Mouse (Mus musculus) hindbrain, embryonic 13.5 days (tissue): ENCODE data around the gene Akp3. TPM values are rescaled to one million over a fixed set of nuclear protein-coding genes. Genes with fewer than 3 reads are reported as not detected.
A peak's percentile ranks its signal among the peaks of the same experiment; 100 is the strongest.

Source experiments
- ATAC-seq: fragments of 200-750 bp; cut with Nextera tagmentation; 2 replicates; pipeline ENCODE4 v1.8.0; 2017; ENCODE audit warnings: moderate TSS enrichment; ENCODE audit not compliant: low FRiP score
- H3K27ac ChIP-seq: fragments of 300-500 bp; sonication (generic); 2 replicates; pipeline ENCODE4 v1.5.1; 2015; ENCODE audit warnings: inconsistent platforms, mild to moderate bottlenecking, moderate library complexity
- H3K27me3 ChIP-seq: fragments of 300-500 bp; sonication (generic); 2 replicates; pipeline ENCODE4 v1.6.1; 2015; ENCODE audit warnings: mild to moderate bottlenecking, inconsistent platforms
- H3K36me3 ChIP-seq: fragments of 300-500 bp; sonication (generic); 2 replicates; pipeline ENCODE4 v1.6.1; 2015; ENCODE audit warnings: mild to moderate bottlenecking, inconsistent platforms
- H3K4me1 ChIP-seq: fragments of 300-500 bp; sonication (generic); replicated peaks from 2 replicates; pipeline ENCODE4 v1.6.1; 2015; ENCODE audit warnings: inconsistent platforms
- H3K4me2 ChIP-seq: fragments of 300-500 bp; sonication (generic); 2 replicates; pipeline ENCODE4 v1.6.1; 2015; ENCODE audit warnings: inconsistent platforms, mild to moderate bottlenecking, moderate library complexity
- H3K4me3 ChIP-seq: fragments of 300-500 bp; sonication (generic); 2 replicates; pipeline ENCODE4 v1.5.1; 2015; ENCODE audit warnings: mild to moderate bottlenecking, inconsistent platforms
- H3K9ac ChIP-seq: fragments of 300-500 bp; sonication (generic); 2 replicates; pipeline ENCODE4 v1.6.1; 2015; ENCODE audit warnings: mild to moderate bottlenecking, inconsistent platforms
- H3K9me3 ChIP-seq: fragments of 300-500 bp; sonication (generic); 2 replicates; pipeline ENCODE4 v1.6.1; 2016; ENCODE audit warnings: inconsistent platforms
- WGBS: fragments of 180-500 bp; shearing (Covaris S2); methylation state at CpG from one replicate; pipeline ENCODE4 v1.1.7; 2015; 5-methylcytosine and 5-hydroxymethylcytosine counted together
- polyA plus RNA-seq: library from polyadenylated mRNA; unstranded; fragments of >200 nt; fragmentation: Nextera tagmentation; extraction: Ambion mirVana; gene quantifications from 2 replicates; pipeline ENCODE4 v1.2.1, GENCODE M21; 2015

The Akp3 gene
- polyA plus RNA-seq, result not detected in 2 replicates

- H3K9ac ChIP-seq, result no peak within 1 kb of the TSS
- peaks cover 9% of the 10 kb centered on the region for H3K4me1 ChIP-seq
- no peaks in the 10 kb centered on the region for H3K36me3 ChIP-seq
- H3K27ac ChIP-seq, result no peak within 1 kb of the TSS
- H3K4me2 ChIP-seq, result no peak within 1 kb of the TSS
- H3K9me3 ChIP-seq, result no peaks in the 10 kb centered on the region
- ATAC-seq, result no peak
- no peak within 1 kb of the TSS for H3K4me3 ChIP-seq
- 76% methylated on average over 6 of the region's 6 CpGs for WGBS
- H3K27me3 ChIP-seq, result peaks cover 46% of the 10 kb centered on the region
Measured at GRCm38 (mm10) chr1:87124673-87125072, at the start of gene Akp3. Gene Akp3, plus strand, starts transcription at chr1:87124973.

- H3K9me3 ChIP-seq, result no peaks in the 10 kb centered on the region
- no peaks in the 10 kb centered on the region for H3K36me3 ChIP-seq
- no peak overlapping the region for H3K4me2 ChIP-seq
- no peaks in the 10 kb centered on the region for H3K27me3 ChIP-seq
- no peak overlapping the region for H3K9ac ChIP-seq
- whole genome bisulfite sequencing, result 63% methylated on average over 4 of the region's 4 CpGs
- no peak overlapping the region for H3K4me3 ChIP-seq
- H3K27ac ChIP-seq, result no peak overlapping the region
- ATAC-seq, result no peak
- H3K4me1 ChIP-seq, result no peaks in the 10 kb centered on the region
Measured at GRCm38 (mm10) chr1:87086196-87086595, 38.6 kb upstream of the Akp3 start.

GRCm38 (mm10) chr1:87086964-87087363 lies 37.8 kb upstream of the Akp3 start:
- Histone ChIP-seq H3K4me1 (no peaks in the 10 kb centered on the region), H3K9ac (no peak overlapping the region), H3K36me3 (no peaks in the 10 kb centered on the region), H3K4me2 (no peak overlapping the region), H3K4me3 (no peak overlapping the region), H3K9me3 (no peaks in the 10 kb centered on the region), H3K27me3 (no peaks in the 10 kb centered on the region), H3K27ac (no peak overlapping the region)
- no peak for ATAC-seq
- 78% methylated on average over 17 of the region's 17 CpGs for WGBS

GRCm38 (mm10) chr1:87089251-87089650 lies 35.5 kb upstream of the Akp3 start:
- Histone ChIP-seq H3K9me3 (no peaks in the 10 kb centered on the region), H3K36me3 (no peaks in the 10 kb centered on the region), H3K27me3 (no peaks in the 10 kb centered on the region), H3K27ac (no peak overlapping the region), H3K4me2 (no peak overlapping the region), H3K4me3 (no peak overlapping the region), H3K9ac (no peak overlapping the region), H3K4me1 (no peaks in the 10 kb centered on the region)
- no peak for ATAC-seq
- 89% methylated on average over 11 of the region's 11 CpGs for WGBS

GRCm38 (mm10) chr1:87089828-87090227 lies 34.9 kb upstream of the Akp3 start, which contains the start of gene Alppl2:
Gene Alppl2, minus strand, starts transcription at chr1:87089928.
- H3K27ac ChIP-seq, result no peak within 1 kb of the TSS
- H3K4me1 ChIP-seq, result no peaks in the 10 kb centered on the region
- no peaks in the 10 kb centered on the region for H3K36me3 ChIP-seq
- no peak within 1 kb of the TSS for H3K4me2 ChIP-seq
- no peaks in the 10 kb centered on the region for H3K9me3 ChIP-seq
- WGBS, result 81% methylated on average over 4 of the region's 4 CpGs
- no peak within 1 kb of the TSS for H3K4me3 ChIP-seq
- no peaks in the 10 kb centered on the region for H3K27me3 ChIP-seq
- ATAC-seq, result no peak
- H3K9ac ChIP-seq, result no peak within 1 kb of the TSS

GRCm38 (mm10) chr1:87095642-87096041 lies 29.1 kb upstream of the Akp3 start:
- no peaks in the 10 kb centered on the region for H3K9me3 ChIP-seq
- no peak overlapping the region for H3K9ac ChIP-seq
- H3K4me1 ChIP-seq, result peaks cover 6% of the 10 kb centered on the region
- 82% methylated on average over 8 of the region's 8 CpGs for WGBS
- H3K36me3 ChIP-seq, result no peaks in the 10 kb centered on the region
- H3K27ac ChIP-seq, result no peak overlapping the region
- peaks cover 24% of the 10 kb centered on the region for H3K27me3 ChIP-seq
- no peak for ATAC-seq
- H3K4me2 ChIP-seq, result no peak overlapping the region
- H3K4me3 ChIP-seq, result no peak overlapping the region

GRCm38 (mm10) chr1:87098358-87098975 lies 26.3 kb upstream of the Akp3 start:
- Histone ChIP-seq H3K4me1 (peaks cover 6% of the 10 kb centered on the region), H3K27ac (no peak overlapping the region), H3K4me2 (peak overlapping the region; percentile 37), H3K27me3 (peaks cover 24% of the 10 kb centered on the region), H3K9me3 (no peaks in the 10 kb centered on the region), H3K9ac (no peak overlapping the region), H3K36me3 (no peaks in the 10 kb centered on the region), H3K4me3 (no peak overlapping the region)
- ATAC-seq, result 0 out of 2 replicates have a peak, but pooled peaks have one; percentile 65
- 15% methylated on average over 30 of the region's 30 CpGs for WGBS

GRCm38 (mm10) chr1:87101411-87101810 lies 23.4 kb upstream of the Akp3 start, which contains the start of gene Alpi:
Gene Alpi, minus strand, starts transcription at chr1:87101606.
- H3K9ac ChIP-seq, result no peak within 1 kb of the TSS
- peaks cover 23% of the 10 kb centered on the region for H3K27me3 ChIP-seq
- 86% methylated on average over 1 of the region's 1 CpGs for WGBS
- ATAC-seq, result no peak
- no peak within 1 kb of the TSS for H3K27ac ChIP-seq
- H3K4me3 ChIP-seq, result no peak within 1 kb of the TSS
- no peaks in the 10 kb centered on the region for H3K9me3 ChIP-seq
- peaks cover 6% of the 10 kb centered on the region for H3K4me1 ChIP-seq
- no peaks in the 10 kb centered on the region for H3K36me3 ChIP-seq
- no peak within 1 kb of the TSS for H3K4me2 ChIP-seq

- ATAC-seq, result no peak
- H3K4me3 ChIP-seq, result no peak overlapping the region
Measured at GRCm38 (mm10) chr1:87102114-87102513, 22.7 kb upstream of the Akp3 start.

GRCm38 (mm10) chr1:87103936-87104335 lies 20.8 kb upstream of the Akp3 start:
- Histone ChIP-seq H3K36me3 (no peaks in the 10 kb centered on the region), H3K4me3 (no peak overlapping the region), H3K4me2 (no peak overlapping the region), H3K9ac (no peak overlapping the region), H3K4me1 (no peaks in the 10 kb centered on the region), H3K9me3 (no peaks in the 10 kb centered on the region), H3K27me3 (peaks cover 10% of the 10 kb centered on the region), H3K27ac (no peak overlapping the region)
- 58% methylated on average over 1 of the region's 1 CpGs for WGBS
- no peak for ATAC-seq

More at GRCm38 (mm10) chr1:87102114-87102513, 22.7 kb upstream of the Akp3 start:
- Histone ChIP-seq H3K4me1 (peaks cover 6% of the 10 kb centered on the region), H3K4me2 (no peak overlapping the region), H3K9me3 (no peaks in the 10 kb centered on the region), H3K36me3 (no peaks in the 10 kb centered on the region), H3K9ac (no peak overlapping the region), H3K27me3 (peaks cover 17% of the 10 kb centered on the region), H3K27ac (no peak overlapping the region)
- WGBS, result 85% methylated on average over 3 of the region's 3 CpGs

- no peak for ATAC-seq
- Histone ChIP-seq H3K4me2 (no peak overlapping the region), H3K27ac (no peak overlapping the region), H3K4me3 (no peak overlapping the region), H3K9ac (no peak overlapping the region), H3K27me3 (no peaks in the 10 kb centered on the region), H3K36me3 (no peaks in the 10 kb centered on the region), H3K4me1 (no peaks in the 10 kb centered on the region), H3K9me3 (no peaks in the 10 kb centered on the region)
- 80% methylated on average over 8 of the region's 8 CpGs for WGBS
Measured at GRCm38 (mm10) chr1:87106536-87106935, 18.2 kb upstream of the Akp3 start.

GRCm38 (mm10) chr1:87108564-87108963 lies 16.2 kb upstream of the Akp3 start:
- no peak overlapping the region for H3K27ac ChIP-seq

GRCm38 (mm10) chr1:87111719-87112354 lies 12.9 kb upstream of the Akp3 start:
- Histone ChIP-seq H3K36me3 (no peaks in the 10 kb centered on the region), H3K9ac (no peak overlapping the region)
- ATAC-seq, result no peak

More at GRCm38 (mm10) chr1:87108564-87108963, 16.2 kb upstream of the Akp3 start:
- no peak overlapping the region for H3K4me3 ChIP-seq
- ATAC-seq, result no peak
- H3K9ac ChIP-seq, result no peak overlapping the region
- H3K4me1 ChIP-seq, result no peaks in the 10 kb centered on the region
- H3K36me3 ChIP-seq, result no peaks in the 10 kb centered on the region
- no peaks in the 10 kb centered on the region for H3K27me3 ChIP-seq
- 89% methylated on average over 4 of the region's 4 CpGs for WGBS
- no peaks in the 10 kb centered on the region for H3K9me3 ChIP-seq
- no peak overlapping the region for H3K4me2 ChIP-seq

More at GRCm38 (mm10) chr1:87111719-87112354, 12.9 kb upstream of the Akp3 start:
- Histone ChIP-seq H3K4me1 (no peaks in the 10 kb centered on the region), H3K4me2 (no peak overlapping the region), H3K27me3 (no peaks in the 10 kb centered on the region), H3K27ac (no peak overlapping the region), H3K4me3 (no peak overlapping the region), H3K9me3 (no peaks in the 10 kb centered on the region)
- WGBS, result 39% methylated on average over 9 of the region's 9 CpGs
